Mouse (Mus musculus) retina, postnatal 1 day (tissue): ENCODE measurements around the gene Smarcc1.
"Not testable (repeated sequence)": the region's sequence is repeated elsewhere in the genome, so short reads cannot be mapped to it uniquely, and the experiment has no call there.

Experiments
- DNase-seq: peaks from one replicate; pipeline ENCODE4 v3.0.0-alpha.2; 2012

Smarcc1 gene

DNA sequence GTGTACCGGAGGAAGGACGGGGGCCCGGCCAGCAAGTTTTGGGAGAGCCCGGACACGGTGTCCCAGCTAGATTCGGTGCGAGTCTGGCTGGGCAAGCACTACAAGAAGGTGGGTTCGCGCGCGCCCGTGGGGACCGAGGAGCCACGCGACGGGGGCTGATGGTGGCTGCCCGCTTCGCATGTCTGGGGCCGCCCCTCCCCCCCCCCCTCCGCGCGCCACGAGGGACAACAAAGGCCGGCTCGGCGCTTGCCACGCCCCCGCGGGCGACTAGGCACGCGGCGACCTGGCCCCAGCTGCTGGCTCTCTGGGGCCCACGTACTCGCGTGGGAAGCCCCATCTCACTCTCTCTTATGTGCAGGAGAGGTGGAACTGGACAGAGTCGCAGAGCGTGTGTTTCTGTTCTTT is 14.7 kb downstream of the Smarcc1 start:
- DNase-seq, result no peak

DNA sequence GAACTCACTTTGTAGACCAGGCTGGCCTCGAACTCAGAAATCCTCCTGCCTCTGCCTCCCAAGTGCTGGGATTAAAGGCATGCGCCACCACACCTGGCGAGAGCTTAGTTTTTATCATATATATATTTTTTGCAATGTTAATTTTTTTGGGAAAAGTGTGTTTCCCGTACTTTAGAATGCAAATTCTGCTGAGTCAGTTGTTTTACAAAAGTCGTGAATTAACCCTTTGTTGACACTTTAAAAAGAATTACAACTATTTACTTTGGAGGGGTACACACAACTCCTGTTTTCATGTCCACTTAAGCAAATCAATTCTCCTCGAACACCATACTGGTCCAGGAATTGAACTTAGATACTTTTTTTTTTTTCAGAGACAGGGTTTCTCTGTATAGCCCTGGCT is 15.4 kb downstream of the Smarcc1 start:
- DNase-seq, result no peak

DNA sequence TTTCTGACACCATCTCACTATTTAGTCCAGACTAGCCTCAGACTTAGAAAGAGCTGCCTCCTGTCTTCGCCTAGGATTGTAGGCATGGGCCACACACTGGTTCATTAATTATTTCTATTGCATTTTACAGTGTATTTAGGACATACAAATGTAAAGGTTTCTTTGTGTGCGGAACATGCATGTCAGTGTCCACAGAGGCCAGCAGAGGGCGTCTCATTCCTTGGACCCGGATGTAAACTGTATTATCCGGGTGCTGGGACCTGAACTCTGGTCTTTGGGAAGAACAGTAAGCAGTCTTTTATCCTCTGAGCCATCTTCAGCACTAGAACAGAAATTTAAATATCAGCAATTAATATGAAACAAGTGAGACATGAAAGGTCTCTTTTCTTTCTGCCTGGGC is 16.7 kb downstream of the Smarcc1 start:
- peak; percentile 18 for DNase-seq

DNA sequence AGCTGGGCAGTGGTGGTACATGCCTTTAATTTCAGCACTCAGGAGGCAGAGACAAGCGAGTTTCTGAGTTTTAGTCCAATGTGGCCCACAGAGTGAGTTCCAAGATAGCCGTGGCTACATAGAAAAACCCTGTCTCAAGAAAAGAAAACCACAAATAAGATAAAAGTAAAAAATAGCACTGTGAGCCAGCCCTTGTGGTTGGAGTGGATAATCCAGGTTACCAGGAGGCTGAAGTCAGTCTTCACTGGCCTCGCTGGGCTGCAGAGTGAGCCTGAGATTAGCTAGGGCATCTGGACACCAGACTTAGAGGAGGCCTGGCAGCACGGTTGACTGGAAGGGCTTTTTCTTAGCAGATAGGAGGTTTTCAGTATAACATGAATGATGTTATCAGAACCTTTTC is 21.6 kb downstream of the Smarcc1 start:
- DNase-seq, result peak; percentile 16

DNA sequence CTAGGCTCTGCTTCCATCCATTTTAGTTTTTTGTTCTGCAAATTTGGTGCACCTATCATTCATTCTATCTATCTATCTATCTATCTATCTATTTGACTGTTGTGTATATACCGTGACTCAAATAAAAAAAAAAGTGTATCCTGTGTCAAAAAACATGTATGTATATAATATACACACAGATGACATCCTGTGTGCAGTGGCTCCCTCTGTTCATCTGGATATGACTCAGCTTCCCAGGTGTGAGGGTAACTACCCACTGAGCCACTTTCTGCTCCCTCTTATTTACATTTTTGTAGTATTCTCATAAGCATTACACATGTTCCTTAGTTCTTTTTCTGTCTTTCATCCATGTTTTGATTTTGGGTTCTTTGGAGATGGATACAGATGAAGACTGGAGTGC is 24.6 kb downstream of the Smarcc1 start:
- no peak for DNase-seq

DNA sequence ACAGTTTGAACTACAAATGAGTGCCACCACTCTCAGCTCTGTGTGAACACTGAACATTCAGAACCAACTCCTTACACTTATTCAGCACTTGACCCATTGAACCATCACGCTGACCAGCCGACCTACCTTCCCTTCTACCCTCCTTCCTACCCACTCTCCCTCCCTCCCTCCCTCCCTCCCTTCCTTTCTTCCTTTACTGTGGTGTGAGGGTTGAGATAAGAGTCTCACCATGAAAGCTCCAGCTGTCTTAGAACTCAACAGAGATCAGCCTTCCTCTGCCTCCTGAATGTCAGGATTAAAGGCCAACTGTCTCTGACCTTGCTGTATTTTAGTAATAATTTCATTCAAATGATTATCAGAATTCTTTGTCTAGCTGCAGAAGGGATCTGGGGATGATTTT is 31.1 kb downstream of the Smarcc1 start:
- DNase-seq, result no peak

DNA sequence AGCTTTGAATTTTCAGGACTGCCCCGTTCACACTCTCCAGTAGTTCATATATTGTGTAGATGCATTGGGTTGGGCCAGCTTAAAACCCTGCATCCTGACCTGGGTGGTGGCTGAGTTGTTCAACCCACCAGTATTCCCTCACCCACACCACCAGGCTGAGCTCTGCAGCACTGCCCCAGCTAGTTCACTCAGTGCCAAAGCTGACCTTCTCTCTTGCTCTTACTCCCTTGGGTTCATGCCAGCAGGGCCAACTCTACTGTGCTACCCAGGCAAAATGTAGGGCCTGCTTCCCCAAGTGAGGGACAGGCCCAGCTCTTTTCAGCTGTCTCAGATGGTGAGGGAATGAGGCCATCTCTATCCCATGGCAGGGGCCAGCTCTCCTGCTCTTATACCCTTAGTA is 41.5 kb downstream of the Smarcc1 start:
- no peak for DNase-seq

DNA sequence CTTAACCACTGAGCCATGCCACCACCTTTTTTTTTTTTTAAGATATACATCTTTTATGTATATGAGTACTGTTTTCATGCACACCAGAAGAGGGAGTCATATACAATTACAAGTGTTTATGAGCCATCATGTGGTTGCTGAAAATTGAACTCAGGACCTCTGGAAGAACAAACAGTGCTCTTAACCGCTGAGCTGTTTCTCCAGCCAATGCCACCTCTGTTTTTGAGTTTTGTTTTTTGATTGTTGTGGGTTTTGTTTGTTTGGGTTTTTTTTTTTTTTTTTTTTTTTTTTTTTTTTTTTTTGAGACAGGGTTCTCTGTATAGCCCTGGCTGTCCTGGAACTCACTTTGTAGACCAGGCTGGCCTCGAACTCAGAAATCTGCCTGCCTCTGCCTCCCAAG is 43.0 kb downstream of the Smarcc1 start:
- DNase-seq, result not testable (repeated sequence)

DNA sequence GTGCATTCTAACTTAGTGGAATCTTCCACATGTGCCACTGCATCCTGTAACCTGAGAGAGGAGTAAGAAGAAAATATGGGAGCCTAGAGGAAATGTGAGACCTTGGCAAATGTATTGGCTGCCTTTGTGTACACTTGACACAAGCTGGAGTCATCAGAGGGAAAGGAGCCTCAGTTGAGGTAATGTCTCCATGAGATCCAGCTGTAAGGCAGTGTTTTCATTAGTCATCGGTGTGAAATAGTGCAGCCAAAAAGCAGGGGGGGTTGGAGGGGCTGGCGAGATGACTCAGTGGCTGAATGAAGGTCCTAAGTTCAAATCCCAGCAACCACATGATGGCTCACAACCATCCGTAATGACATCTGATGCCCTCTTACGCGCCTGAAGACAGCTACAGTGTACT is 44.9 kb downstream of the Smarcc1 start:
- DNase-seq, result no peak

DNA sequence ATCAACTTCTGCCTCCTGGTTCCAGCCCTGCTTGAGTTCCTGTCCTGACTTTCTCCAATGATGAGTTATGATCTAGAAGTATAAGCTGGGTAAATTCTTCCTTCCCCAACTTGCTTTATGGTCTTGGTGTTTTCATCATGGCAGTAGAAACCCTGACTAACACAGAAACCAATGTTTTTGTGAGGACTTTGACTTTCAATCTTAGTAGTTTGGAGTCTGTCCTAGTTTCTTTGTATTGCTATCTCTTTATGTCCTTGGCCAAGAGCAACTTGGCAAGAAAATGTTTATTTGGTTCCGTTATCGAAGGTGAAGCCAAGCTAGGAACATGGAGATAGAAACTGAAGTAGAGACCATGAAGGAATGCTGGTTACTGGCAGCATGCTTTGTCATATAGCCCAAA is 45.6 kb downstream of the Smarcc1 start:
- DNase-seq, result no peak

DNA sequence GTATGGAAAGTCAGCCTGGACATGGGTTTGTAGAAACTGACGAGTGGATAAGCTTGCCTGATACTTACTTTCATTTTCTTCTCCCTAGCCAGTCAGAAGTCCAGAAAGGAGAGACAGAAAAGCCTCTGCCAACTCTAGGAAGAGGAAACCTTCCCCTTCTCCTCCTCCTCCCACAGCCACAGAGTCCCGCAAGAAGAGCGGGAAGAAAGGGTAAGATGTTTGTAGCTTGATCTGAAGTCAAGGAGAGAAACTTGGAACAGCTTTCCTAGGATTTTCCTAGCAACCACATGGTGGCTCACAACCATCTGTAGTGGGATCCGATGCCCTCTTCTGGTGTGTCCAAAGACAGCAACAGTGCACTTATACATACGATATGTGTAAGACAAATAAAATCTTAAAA is 53.4 kb downstream of the Smarcc1 start:
- no peak for DNase-seq

DNA sequence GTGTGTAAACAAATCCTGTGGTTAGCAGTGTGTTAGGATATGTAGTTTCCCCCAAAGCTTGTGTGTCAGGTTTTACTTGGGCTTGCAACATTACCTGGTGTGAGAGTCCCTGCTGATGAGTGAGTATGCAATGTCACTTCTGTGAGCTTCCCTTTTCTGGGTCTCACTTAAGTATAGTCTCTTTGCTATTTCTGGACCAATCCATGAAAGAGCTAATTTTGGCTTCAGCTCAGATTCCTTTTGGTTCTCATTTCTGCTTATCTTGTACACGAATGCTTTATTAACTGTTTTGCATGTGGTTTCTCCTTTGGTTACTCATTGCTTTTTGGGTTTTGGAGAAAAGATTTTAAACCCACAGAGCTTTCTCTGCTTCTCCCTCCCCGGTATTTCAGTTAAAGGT is 82.4 kb downstream of the Smarcc1 start:
- DNase-seq, result no peak

DNA sequence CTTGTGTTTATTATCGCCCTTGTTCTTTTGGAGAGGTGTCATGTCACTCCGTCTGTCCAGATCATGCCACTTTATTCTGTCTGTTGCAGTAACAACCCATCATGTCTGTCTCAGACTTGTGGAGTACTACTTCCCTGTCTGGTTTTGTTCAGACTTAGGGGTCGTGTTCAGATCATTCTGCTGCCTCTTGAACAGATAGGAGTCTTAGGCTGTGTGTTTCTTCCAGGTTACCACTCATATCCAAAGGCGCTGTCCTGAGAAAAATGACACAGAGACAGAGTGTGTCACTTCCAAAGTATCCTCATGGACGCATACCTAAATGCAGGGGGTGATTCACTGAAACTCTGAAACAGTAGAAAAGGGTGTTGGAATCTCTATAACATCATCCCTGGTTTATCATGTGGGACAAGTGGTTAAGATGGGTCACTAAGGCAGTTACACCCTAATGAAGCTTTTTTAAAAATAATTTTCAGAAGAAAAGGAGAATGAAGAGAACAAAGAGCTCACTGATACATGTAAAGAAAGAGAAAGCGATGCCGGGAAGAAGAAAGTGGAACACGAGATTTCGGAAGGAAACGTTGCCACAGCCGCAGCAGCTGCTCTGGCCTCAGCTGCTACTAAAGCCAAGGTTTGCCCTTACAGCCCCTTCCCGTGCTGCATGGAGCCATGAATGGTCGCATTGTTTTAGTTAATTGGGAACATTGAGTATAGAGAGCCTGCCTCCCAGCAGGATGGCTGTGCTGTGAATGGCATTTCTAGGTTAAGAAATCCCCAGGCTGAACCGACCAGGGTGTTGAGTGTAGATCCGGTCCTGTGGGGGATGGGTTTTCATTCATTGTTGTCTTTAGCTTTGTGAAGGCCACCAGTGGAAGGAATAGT is 88.3 kb downstream of the Smarcc1 start:
- DNase-seq, result peak; percentile 99

DNA sequence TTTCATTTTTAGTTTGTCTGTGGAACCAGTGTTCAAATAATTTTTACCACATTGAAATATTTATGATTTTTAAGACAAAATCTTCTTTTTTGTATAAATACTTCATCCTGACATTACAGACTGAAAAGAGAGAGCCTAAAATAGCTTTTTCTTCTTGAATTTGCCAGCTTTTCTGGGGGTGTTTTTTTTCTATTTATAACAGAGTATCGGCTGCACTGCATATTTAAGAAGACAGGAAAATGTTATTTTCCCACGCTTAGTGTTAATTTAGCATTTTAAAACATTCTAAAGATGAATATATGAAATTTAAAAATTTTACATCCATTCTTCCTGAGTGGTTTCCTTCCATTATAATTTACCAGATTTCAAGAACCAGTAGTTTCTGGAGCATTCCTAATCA is 88.9 kb downstream of the Smarcc1 start:
- DNase-seq, result no peak

DNA sequence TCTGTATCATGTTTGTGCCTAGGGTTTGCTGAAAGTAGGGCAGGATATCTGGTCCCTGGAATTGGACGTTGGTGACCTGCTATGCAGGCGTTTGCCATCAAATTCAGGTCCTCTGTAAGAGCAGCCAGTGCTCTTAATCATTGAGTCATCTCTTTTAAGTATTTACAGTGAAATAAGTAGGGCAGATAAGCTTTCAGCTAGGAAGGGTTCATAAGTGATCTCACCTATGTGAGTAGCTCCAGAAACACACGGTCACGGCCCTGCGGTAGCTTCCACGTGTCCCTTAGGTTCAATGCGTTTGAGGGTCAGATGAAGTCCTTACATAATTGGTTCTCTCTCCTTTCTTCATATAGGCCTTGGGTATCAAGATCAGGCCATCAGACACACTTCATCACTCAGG is 90.8 kb downstream of the Smarcc1 start:
- no peak for DNase-seq

DNA sequence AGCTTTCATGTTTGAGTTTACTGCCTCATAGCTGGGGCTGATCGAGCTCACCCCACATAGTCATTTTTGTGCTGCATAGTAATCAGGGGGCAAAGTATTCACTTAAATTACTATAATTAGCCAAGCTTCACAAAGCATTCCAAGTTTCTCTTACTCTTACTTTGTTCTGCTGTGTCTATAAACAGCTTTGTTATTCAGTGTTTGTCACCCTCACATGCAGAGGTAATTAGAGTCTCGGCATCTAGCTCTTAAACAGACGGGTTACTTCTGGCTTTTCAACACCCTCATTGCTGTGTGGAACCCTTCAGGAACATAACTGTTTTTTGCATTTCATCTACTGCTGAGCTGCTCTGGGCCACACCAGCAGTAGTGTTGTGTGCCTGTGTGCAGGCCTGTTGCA is 91.5 kb downstream of the Smarcc1 start:
- DNase-seq, result no peak

DNA sequence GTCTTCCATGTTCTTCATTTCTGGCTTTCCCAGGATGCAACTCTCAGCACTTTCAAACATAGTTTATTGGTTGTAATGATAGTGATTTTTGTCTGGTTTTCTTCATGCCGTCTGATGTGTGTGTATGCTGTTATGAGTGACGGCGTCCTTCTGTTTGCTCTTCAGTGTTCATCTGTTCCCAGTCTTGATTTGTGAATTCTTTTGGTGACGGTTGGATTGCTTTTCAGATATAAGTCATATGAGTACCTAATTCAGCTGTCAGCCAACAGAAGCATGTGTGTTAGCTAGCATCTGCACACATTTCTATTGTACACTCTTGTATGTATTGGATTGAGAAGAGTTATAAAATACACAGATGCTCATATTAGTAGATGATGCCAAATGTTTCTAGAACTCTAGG is 106.8 kb downstream of the Smarcc1 start:
- DNase-seq, result no peak

DNA sequence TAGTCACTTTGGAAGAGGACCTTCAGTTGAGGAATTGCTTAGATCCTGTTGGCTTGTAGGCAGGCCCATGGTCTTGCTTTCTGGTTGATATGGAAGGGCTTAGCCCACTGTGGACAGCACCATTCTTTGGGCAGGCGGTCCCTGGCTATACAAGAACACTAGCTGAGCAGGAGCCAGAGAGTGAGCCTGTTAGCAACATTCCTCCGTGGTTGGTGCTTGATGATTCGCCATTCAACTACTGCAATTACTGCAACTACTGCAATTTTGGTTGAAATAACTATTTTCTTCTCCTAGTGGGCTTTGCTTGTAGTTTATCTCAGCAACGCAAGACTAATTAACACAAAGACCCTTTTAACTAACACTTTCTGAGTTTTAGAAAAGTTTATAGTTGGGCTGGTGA is 108.7 kb downstream of the Smarcc1 start:
- DNase-seq, result no peak

DNA sequence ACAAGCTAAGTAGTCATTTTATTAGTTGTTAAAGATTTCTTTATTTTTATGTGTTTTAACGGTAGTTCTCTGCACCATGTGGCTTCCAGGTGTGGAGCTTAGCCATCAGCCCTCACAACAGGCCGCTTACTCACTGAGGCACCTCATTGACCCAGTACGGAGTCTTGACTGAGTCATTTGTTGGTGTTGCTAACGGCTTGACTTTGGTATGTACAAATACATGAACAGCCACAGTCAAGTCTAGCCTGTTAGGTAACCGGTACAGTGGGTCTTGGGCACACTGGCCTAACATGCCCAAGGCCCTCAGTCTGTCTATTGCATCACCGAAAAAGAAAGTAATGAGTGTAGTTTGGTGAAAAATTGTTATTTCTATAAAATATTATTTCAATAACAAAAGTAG is 111.2 kb downstream of the Smarcc1 start:
- no peak for DNase-seq

DNA sequence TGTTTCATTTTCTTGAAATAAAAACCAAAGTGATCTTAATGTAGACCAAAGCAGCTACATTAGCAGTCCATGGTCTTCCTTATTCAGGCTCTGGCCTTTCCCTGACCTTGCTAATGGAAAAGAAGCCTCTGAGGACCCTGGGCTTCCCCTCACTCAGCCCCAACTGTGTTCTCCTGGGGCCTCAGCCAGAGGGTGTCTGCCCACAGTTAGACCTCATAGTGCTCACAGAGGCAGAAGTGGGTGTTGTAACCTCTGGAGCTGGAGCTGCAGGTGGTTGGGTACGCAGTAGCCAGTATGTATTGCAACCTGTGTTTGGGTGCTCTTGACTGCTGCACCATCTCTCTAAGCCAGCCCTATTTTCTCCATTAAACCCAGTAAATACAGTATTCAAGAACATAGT is 111.6 kb downstream of the Smarcc1 start:
- DNase-seq, result no peak

DNA sequence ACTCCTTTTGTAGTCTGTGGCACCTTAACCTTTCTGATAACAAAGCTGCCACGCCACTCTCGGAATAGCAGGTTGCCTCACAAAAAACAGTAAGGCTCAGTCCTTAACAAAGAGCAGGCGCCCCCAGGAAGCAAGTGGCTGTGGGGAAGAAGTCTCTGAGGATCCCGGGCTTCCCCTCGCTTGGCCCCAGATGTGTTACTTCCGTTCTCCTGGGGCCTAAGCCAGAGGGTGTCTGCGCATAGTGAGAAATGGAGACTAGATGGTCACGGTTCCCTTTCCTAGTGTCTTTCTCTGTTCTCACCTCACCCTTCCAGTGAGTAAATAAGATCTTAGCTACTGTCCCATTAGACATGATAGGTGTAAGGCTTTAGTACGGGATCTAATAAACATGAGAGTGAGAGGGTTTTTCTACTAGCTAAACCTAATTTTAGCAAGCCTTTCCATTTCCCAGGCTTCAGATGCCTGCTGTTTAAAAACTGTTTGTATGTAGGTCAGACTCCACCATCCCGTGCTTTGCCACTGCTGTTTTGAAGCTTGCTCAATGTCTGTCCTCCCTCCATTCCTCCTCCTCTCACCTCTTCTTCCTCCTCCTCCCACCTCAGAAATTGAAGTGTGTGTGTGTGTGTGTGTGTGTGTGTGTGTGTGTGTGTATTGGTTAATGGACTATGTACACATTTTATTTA is 112.2 kb downstream of the Smarcc1 start:
- DNase-seq, result no peak

DNA sequence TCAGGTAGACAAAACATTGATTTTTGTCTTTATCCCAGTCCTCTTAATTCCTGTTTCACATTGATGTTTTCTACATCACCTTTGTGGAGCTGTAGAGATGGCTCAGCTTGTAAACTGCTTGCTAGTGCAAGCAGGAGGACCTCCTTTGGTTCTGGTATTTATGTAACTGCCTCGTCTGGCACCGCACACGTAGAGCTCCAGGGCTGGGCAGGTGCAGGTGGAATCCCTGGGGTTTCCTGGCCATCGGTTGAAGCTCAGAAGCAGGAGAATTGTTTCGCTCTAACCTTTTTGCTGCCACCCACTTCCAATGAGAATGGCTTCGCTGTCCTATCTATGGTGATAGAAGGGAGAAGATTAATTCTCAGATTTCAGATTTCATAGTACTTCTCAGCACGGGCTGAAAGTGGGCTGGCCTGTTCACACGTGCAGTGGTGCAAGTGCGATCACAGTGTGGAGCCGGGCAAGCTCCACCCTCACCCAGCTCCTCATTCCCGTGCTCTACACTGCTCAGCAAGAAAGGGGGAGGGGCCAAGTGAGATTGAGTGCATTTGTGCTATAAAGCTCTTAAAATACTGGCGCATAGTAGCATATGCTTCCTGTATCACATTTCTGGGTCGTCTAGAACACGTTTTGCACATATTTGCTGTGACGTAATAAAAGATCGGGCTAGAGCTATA is 113.0 kb downstream of the Smarcc1 start:
- no peak for DNase-seq

DNA sequence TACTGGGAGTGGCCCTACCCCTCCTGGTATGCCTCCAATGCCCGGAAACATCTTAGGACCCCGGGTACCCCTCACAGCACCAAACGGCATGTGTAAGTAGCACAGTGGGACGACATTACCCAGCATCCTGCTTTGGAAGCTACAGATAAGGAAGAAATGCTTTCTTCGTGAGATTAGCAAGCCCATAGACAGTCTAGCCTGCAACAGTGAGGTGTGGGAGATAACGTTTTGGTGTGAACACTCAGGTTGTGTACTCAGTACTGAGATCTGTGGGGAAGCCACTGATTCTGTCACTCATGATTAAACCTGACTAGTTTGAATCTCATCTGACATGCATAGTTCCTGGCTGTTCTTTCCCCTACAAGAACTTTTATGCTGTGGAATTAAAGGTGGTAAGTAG is 117.5 kb downstream of the Smarcc1 start:
- no peak for DNase-seq

DNA sequence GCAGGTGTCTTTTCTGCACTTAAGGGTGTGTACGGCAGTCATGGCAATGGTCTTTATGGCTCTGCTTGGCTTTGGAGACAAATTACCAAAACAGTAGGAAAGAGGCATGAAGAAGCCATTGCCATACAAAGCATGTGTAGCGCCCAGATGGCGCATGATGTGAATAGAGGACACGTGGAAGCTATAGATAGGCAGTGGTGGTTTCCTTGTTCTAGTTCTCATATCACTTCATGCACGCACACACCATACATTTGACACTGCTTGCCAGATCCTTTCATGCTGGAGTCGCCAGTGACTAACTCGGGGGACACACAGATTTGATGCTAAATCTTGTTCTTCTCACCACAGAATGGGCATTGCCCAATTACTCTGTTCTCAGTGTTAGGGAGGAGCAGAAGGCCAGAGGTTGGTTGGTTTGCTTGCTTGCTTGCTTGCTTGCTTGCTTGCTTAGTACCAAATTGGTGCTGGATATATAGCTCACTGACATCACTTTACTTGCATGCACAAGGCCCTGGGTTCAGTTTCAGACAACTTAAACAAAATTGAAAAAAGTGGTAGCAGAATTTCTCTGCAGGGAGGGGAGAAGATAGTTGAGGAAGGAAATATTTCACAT is 125.8 kb downstream of the Smarcc1 start, which contains the start of gene Cspg5:
Cspg5 (plus strand) TSS at position 563 of the 613 bp plus-strand sequence.
- no peak for DNase-seq
